Mouse (Mus musculus) ES-Bruce4 (cell line): ENCODE measurements around the gene Tnfaip8l1. TPM values are rescaled to one million over a fixed set of nuclear protein-coding genes. Genes with fewer than 3 reads are reported as not detected.

Experiments used
- H3K27ac ChIP-seq: 2 replicates; pipeline ENCODE4 v1.5.1; 2012; ENCODE audit warnings: low read length, inconsistent platforms; ENCODE audit not compliant: insufficient read depth
- H3K27me3 ChIP-seq: 2 replicates; pipeline ENCODE4 v1.6.1; 2012; ENCODE audit warnings: mild to moderate bottlenecking, low read length, inconsistent platforms; ENCODE audit not compliant: control insufficient read depth, poor library complexity, insufficient read depth, severe bottlenecking
- H3K36me3 ChIP-seq: 2 replicates; pipeline ENCODE4 v1.6.1; 2012; ENCODE audit warnings: inconsistent platforms, mild to moderate bottlenecking, low read length, moderate library complexity; ENCODE audit not compliant: control insufficient read depth, poor library complexity, insufficient read depth, severe bottlenecking
- H3K4me1 ChIP-seq: one replicate; pipeline ENCODE4 v1.8.1; 2011; ENCODE audit warnings: low read length; ENCODE audit not compliant: control insufficient read depth, insufficient read depth
- H3K4me3 ChIP-seq: 2 replicates; pipeline ENCODE4 v1.5.1; 2011; ENCODE audit warnings: low read depth, mild to moderate bottlenecking, low read length
- H3K9ac ChIP-seq: 2 replicates; pipeline ENCODE4 v1.6.1; 2012; ENCODE audit warnings: low read depth, mild to moderate bottlenecking, inconsistent platforms; ENCODE audit not compliant: poor library complexity, severe bottlenecking
- H3K9me3 ChIP-seq: replicated peaks from 2 replicates; pipeline ENCODE4 v1.6.1; 2012; ENCODE audit warnings: mild to moderate bottlenecking, low read length, inconsistent platforms; ENCODE audit not compliant: control insufficient read depth, poor library complexity, insufficient read depth, severe bottlenecking
- CTCF ChIP-seq: IDR thresholded peaks from one replicate; pipeline ENCODE4 v1.8.1; 2011; ENCODE audit warnings: low read depth, low read length
- EP300 ChIP-seq: IDR thresholded peaks from 2 replicates; pipeline ENCODE4 v1.6.1; 2011; ENCODE audit warnings: low read depth, low read length; ENCODE audit not compliant: insufficient read depth
- POLR2A ChIP-seq: IDR thresholded peaks from one replicate; pipeline ENCODE4 v1.8.1; 2011; ENCODE audit warnings: low read length; ENCODE audit not compliant: insufficient read depth
- polyA plus RNA-seq: library from polyadenylated mRNA; stranded (reverse); fragments of >200 nt; gene quantifications from 2 replicates; pipeline ENCODE4 v1.2.4, GENCODE M21; 2011; ENCODE audit warnings: low read depth; ENCODE audit not compliant: missing spikeins, insufficient read depth, insufficient read length

Tnfaip8l1 gene
- polyA plus RNA-seq, 1 experiment: 2.5 TPM

- no peak overlapping the region for H3K9ac ChIP-seq
- no peaks in the 10 kb centered on the region for H3K9me3 ChIP-seq
- peak; percentile 66 for TF ChIP-seq CTCF
- TF ChIP-seq POLR2A: no peak
- H3K27ac ChIP-seq: no peak overlapping the region
- H3K27me3 ChIP-seq: no peaks in the 10 kb centered on the region
- no peaks in the 10 kb centered on the region for H3K4me1 ChIP-seq
- H3K4me3 ChIP-seq: no peak overlapping the region
- H3K36me3 ChIP-seq: 0 out of 2 replicates have a peak, but pooled peaks cover 8% of the 10 kb centered on the region
These were observed 38.3 kb downstream of the Tnfaip8l1 start for GRCm38 (mm10) chr17:56200586-56200985.

DNA sequence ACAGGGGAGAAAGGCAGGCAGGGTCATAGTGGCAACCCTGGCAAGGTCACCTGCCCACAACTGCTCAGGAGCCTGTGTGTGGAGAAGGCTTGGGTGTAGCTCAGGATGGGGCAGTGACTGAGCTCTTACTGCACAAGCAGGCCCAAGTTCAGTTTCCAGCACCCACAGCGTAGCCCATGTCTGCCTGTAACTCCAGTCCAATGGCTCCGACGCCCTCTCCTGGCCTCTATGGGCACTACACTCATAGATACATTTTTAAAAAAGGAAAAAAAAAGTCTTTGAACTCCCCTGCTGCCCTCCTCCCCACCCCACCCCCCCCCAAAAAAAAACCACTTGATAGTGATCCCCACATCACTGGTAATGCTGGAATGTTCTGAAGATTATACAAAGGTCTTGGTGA, 39.4 kb downstream of the Tnfaip8l1 start:
- Histone ChIP-seq H3K27ac (no peak overlapping the region), H3K36me3 (peaks cover 15% of the 10 kb centered on the region; the same call in 1 of the 2 replicates)
- TF ChIP-seq CTCF: peak; percentile 50
- no peak for TF ChIP-seq POLR2A

GRCm38 (mm10) chr17:56202476-56202875, 40.2 kb downstream of the Tnfaip8l1 start:
- H3K9ac ChIP-seq: no peak overlapping the region
- no peak overlapping the region for H3K27ac ChIP-seq
- no peaks in the 10 kb centered on the region for H3K27me3 ChIP-seq
- no peak for TF ChIP-seq POLR2A
- no peak for TF ChIP-seq CTCF
- TF ChIP-seq EP300: no peak
- no peaks in the 10 kb centered on the region for H3K9me3 ChIP-seq
- no peaks in the 10 kb centered on the region for H3K4me1 ChIP-seq
- H3K36me3 ChIP-seq: peaks cover 15% of the 10 kb centered on the region; the same call in 1 of the 2 replicates
- no peak overlapping the region for H3K4me3 ChIP-seq

More for the DNA sequence above, 39.4 kb downstream of the Tnfaip8l1 start:
- no peaks in the 10 kb centered on the region for H3K9me3 ChIP-seq
- H3K27me3 ChIP-seq: no peaks in the 10 kb centered on the region
- H3K9ac ChIP-seq: no peak overlapping the region
- no peak overlapping the region for H3K4me3 ChIP-seq
- no peaks in the 10 kb centered on the region for H3K4me1 ChIP-seq

DNA sequence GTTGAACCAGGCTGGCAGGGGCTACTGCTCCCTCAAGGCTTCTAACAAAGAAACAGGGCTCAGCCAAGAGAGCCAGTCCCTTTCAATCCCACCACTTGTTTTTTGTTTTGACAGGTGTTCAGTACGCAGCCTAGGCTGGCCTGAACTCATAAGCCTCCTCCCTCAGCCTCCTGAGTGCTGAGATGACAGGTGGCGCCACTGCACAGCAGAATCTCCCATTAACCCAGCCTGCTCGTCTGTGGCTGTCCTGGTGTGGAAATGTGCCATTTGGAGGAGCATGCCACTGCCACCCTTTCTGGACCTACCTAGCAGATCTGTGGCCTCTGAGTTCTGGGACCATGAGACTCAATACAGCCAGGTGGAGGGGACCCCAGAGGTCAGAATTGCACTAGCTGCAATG, 41.5 kb downstream of the Tnfaip8l1 start:
- Histone ChIP-seq H3K27ac (no peak overlapping the region), H3K9me3 (no peaks in the 10 kb centered on the region), H3K36me3 (peaks cover 15% of the 10 kb centered on the region; the same call in 1 of the 2 replicates), H3K4me1 (no peaks in the 10 kb centered on the region), H3K4me3 (no peak overlapping the region), H3K9ac (no peak overlapping the region), H3K27me3 (no peaks in the 10 kb centered on the region)
- TF ChIP-seq CTCF (peak; percentile 58), POLR2A (no peak)

- Histone ChIP-seq H3K36me3 (peaks cover 20% of the 10 kb centered on the region), H3K9me3 (no peaks in the 10 kb centered on the region), H3K4me1 (no peaks in the 10 kb centered on the region), H3K27ac (no peak overlapping the region), H3K9ac (no peak overlapping the region), H3K4me3 (no peak overlapping the region), H3K27me3 (no peaks in the 10 kb centered on the region)
- TF ChIP-seq CTCF: no peak
- TF ChIP-seq EP300: no peak
- TF ChIP-seq POLR2A: no peak
These were observed 44.1 kb downstream of the Tnfaip8l1 start for GRCm38 (mm10) chr17:56206276-56206884.

DNA sequence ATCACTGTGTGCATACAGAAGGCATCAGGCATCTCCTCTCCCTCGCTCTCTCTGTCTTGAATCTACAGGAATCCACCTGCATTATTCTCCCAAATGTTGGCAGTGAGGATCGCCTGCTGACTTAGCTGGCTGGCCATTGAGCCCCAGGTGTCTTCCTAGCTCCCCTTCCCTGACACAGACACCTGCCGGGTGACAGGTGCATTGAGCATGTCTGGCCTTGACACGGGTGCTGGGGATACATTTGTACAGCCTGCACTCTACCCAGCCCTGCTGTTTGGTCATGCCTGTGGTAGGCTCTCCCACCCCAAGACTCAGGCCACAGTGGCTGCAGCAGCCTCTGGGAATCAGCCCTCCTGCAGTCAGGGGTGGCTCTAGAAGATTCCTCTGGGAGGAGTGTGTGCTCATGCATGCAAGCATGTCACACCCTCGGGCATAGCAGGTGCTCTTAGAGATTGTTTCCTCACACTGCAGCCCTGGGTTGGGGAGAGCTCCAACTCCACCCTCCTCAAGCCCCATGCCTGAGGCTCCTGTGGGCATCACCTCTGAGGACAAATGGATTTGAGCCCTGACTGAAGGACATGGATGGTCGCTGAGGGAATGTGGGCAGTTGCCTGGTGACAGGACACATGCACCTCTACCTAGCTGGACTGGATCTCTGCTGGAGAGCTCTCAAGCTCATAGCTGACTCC, 44.9 kb downstream of the Tnfaip8l1 start:
- Histone ChIP-seq H3K9me3 (no peaks in the 10 kb centered on the region), H3K4me3 (no peak overlapping the region), H3K9ac (no peak overlapping the region), H3K36me3 (peaks cover 20% of the 10 kb centered on the region), H3K27me3 (no peaks in the 10 kb centered on the region), H3K27ac (no peak overlapping the region), H3K4me1 (no peaks in the 10 kb centered on the region)
- no peak for TF ChIP-seq POLR2A
